Mouse (Mus musculus) ovary, postnatal 14 days (tissue): Measurements from ENCODE around the gene Slc11a1.
A peak's percentile ranks its signal among the peaks of the same experiment; 100 is the strongest.

Source experiments
- DNase-seq: peaks from one replicate; pipeline ENCODE4 v3.0.0; 2022; ENCODE audit warnings: low spot score

Slc11a1 gene

DNA sequence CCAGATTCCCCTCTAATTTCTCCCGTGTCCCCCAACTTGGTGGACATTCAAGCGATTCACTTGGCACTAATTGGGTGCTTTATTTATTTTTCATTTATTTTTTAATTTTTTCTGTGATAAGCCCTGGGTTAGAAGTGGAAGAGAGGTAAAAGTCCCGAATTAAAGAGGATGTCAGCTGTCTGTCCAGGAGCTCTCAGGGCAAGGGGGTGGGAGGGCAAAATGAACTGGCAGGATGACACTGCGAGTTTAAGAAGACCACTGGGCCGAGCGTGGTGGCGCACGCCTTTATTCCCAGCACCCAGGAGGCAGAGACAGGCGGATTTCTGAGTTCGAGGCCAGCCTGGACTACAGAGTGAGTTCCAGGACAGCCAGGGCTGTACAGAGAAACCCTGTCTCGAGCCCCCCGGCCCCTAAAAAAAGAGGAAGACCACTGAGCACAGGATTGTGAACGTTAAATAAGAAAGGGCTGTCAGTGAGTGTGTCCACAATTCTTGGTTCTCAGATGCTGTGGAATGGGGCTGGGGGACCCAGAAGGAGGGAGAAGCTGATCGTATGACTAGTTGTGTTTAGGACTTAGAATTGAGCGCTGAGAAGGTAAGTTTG, 12.5 kb downstream of the Slc11a1 start:
- no peak for DNase-seq

- no peak for DNase-seq
Measured at GRCm38 (mm10) chr1:74388398-74388920, 13.5 kb downstream of the Slc11a1 start.

- DNase-seq, result no peak
Measured at GRCm38 (mm10) chr1:74389831-74390286, 14.9 kb downstream of the Slc11a1 start.

- DNase-seq, result no peak
Measured at GRCm38 (mm10) chr1:74390287-74390906, 15.4 kb downstream of the Slc11a1 start.

GRCm38 (mm10) chr1:74390924-74391748, 16.1 kb downstream of the Slc11a1 start, which contains the start of gene Ctdsp1:
Ctdsp1 (plus strand) TSS chr1:74391509.
- DNase-seq, result peak; percentile 93

- peak; percentile 64 for DNase-seq
Measured at GRCm38 (mm10) chr1:74391844-74392441, 16.9 kb downstream of the Slc11a1 start.

DNA sequence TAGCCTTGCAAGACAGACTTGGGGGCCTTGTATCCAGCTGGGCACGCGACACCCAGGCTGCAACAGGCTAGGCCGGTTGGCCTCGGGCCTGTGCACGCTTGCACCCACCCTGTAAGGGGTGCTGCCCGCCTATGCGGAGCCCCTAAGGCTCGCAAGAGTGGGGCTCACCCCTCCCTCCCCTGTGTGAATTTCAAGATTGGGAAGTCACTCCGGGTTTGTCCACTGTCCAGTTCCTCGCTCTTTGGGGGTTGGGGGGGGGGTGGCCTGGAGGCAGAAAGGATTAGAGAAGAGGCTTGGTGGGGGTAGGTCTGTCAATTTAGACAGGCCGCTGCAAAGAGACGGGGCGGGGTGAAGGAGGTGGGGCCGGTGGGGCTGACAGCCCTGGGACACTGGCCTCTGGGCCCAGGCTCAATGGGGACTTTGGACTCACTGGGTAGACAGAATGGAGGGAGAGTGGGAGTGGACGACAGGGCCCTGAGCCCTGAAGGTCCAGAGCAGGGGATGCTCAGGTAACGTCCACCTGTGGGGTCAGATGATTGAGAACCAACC, 17.5 kb downstream of the Slc11a1 start:
- DNase-seq, result no peak

DNA sequence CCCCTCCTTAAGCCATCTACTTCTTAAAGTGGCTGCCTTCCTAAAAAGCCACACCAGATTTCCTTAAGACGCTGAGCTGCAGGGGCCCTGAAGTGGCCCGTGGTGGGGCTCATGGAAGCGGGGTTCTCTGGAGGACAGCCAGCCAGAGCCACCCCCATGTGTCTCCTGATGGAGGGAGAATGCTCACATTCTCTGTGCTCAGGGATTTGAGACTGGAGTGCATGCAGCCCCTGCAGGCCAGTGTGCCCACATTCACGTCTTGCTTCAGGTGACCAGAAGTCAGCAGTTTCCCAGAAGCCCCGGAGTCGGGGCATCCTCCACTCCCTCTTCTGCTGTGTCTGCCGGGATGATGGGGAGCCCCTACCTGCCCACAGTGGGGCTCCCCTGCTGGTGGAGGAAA, 18.0 kb downstream of the Slc11a1 start:
- no peak for DNase-seq

DNA sequence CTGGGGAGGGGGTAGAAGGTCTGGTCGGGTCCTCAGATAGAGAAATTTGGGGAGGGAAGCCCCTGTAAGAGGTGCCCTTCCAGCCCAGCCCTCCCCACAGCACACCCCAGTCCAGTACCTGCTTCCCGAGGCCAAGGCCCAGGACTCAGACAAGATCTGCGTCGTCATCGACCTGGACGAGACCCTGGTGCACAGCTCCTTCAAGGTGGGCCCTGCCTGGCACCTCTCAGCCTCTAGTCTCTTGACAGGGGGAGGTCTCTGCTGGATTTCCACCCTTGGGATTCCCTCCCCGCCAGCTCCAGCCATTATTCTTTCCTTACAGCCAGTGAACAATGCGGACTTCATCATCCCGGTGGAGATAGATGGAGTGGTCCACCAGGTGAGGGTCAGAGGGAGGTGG, 18.7 kb downstream of the Slc11a1 start:
- DNase-seq, result no peak

- DNase-seq, result no peak
Measured at GRCm38 (mm10) chr1:74394311-74394710, 19.3 kb downstream of the Slc11a1 start.

GRCm38 (mm10) chr1:74394858-74395257, 19.9 kb downstream of the Slc11a1 start:
- DNase-seq, result no peak

- DNase-seq, result no peak
Measured at GRCm38 (mm10) chr1:74395290-74395689, 20.3 kb downstream of the Slc11a1 start.

DNA sequence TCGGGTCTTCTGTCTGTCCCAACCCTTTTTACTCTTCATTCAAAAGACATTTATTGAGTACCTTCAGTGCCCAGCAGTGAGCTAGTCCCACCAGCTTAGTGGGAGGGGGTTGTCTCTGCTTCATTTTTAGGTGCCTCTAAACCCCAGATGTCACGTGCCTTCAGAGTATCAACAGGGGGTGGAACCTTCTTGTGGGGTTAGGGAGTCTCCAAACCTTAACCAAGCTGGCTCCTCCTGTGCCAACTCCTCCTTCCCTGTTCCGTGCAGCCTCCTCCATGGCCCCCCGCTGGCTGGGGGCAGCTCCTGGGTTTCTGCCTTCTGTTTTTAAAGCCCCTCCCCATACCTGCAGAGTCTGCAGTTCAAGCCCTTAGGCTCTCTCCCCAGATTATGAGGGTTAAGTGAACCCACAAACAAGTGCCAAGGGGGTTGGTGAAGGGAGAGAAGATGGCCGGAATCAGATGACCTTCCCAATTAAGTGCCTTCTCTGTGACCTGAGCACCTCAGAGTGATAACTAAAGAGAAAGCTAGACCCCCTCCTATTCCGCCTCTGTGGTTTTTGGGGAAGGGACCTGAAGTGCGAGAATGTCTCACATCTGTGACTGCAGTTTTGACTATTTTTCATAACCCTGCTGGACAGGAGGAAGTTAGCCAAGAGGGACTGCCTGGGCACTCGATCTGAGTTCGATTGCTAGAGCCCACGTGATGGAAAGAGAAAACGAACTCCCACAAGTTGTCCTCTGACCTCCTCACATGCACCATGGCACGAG, 21.6 kb downstream of the Slc11a1 start:
- DNase-seq, result peak; percentile 36

GRCm38 (mm10) chr1:74397268-74397918, 22.4 kb downstream of the Slc11a1 start:
- DNase-seq, result peak; percentile 99

- peak; percentile 65 for DNase-seq
Measured at GRCm38 (mm10) chr1:74397919-74398451, 23.0 kb downstream of the Slc11a1 start.

DNA sequence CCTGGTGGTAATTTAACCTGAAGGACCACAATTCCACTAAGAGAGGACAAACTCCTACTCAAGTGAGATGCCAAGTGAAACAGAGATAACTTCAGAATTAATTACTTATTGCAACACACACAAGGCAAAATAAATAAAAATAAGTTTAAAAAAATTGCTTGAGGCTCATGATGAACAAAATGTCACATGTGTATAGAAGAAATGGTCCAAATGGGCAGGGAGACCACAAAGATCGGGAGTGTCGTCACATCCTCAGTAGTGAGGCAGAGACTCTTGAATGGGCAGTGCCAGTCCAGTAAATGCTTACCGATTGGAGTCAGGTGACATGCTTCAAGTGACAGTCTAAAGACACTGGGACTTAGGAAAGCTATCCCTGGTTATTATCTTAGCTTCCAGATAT, 25.5 kb downstream of the Slc11a1 start:
- DNase-seq, result no peak

DNA sequence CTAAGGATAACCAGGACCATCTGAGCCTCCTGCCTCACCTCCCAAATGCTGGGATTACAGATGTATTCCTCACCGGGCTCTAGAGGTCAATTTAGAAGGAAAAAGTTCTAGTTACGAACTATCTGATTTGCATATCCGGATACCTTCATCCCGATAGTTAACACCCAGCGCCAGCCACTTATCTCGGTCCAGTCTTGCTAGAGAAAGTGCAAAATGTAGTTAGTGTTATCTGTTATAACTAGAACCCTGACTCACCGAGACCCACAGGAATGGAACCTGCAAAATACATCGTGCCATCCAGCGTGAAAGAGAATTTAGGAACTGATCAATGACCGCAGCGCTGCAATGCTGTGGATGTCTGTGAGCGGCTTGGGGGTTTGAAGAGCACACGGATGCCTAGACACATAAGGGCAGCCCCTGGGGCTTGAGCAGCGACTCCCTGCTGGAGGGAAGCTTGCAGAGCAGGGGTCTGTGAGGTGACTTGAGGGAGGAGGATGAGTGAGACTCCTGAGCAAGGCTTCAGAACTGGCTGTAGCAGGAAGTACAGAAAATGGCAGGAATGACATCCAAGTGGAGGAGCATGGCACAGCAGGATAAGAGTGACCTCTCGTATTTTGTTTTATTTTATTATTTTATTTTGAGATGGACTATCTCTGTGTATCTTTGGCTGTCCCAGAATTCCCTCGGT, 26.2 kb downstream of the Slc11a1 start:
- DNase-seq, result no peak

DNA sequence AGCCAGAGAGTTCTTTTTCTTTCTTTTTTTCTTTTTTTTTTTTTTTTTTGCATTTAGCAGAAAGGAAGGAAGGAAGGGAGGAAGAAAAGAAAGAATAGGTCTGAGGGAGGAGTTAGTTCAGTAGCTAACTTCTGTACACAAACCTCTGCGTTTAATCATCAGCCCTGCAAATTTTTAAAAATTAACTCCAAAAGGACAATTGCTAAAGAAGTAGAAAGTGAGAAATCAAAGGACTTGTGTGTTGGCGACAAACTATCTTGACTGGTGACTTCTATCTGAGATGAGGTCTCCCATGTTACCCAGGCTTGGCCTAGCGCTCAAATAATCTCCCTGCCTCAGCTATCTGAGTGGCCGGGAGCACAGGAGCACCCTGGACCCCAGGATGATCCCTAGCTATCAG, 29.2 kb downstream of the Slc11a1 start:
- no peak for DNase-seq

GRCm38 (mm10) chr1:74408589-74409504, 33.9 kb downstream of the Slc11a1 start, which contains the start of gene Vil1:
Vil1 (plus strand) TSS chr1:74409376.
- no peak for DNase-seq
